Mouse (Mus musculus) liver, postnatal 0 days (tissue): ENCODE measurements around the gene Vps11.

Experiments used
- CTCF ChIP-seq: sonication (generic); IDR thresholded peaks from 2 replicates; pipeline ENCODE4 v1.5.1; 2016; ENCODE audit warnings: antibody characterized with exemption, low read depth
- EP300 ChIP-seq: IDR thresholded peaks from 2 replicates; pipeline ENCODE4 v1.6.1; 2016; ENCODE audit warnings: antibody characterized with exemption, low read depth, mild to moderate bottlenecking

DNA sequence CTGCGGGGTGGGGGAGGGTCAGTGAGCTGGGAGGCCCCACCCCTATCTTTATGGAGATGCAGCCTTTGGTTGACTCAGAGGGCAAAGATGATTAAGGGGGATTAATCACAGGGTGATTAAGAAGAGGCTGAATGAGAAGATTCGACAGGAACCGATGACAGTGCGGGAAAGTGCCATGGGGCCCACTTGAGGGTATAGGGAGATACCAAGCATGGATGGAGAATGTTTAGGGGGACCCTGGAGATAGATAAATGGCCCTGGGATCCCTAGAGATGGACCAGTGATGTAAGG is 47.3 kb downstream of the Vps11 start:
- TF ChIP-seq CTCF: no peak
- TF ChIP-seq EP300: no peak
